Mouse (Mus musculus): ENCODE data around the gene Tbc1d22a.

DNA sequence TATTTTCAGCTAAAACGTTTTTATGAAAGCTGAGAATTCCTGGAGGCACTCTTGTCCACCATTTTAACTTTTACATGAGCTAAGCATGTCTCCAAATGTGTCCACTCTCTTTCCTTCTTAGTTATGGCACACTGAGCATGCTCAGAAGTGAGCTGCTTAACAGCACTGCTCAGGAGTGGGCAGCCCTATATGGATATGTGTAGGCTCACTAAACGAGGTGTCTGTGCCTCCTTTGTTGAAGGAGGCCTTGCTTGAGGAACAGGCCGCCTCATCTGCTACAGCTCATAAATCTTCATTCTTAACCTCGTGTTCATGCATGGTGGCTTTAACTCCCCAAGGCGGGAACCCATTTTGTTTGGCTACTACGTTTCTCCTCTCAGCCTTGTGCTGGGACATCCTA is 262.8 kb downstream of the Tbc1d22a start:
- TF ChIP-seq CHD2 (IDR thresholded peaks at IDR 0.05; ENCODE audit: low read length) (no peak), ETS1 (IDR thresholded peaks at IDR 0.05; ENCODE audit: low read depth, low read length) (no peak), CHD1 (IDR thresholded peaks at IDR 0.05; ENCODE audit: low read depth, low read length) (no peak), EP300 (IDR thresholded peaks at IDR 0.05; ENCODE audit: low read depth in 1 of 2, low read length in 2 of 2) (no peak), NELFE (IDR thresholded peaks at IDR 0.05; ENCODE audit: low read depth, low read length) (no peak), CTCF (IDR thresholded peaks at IDR 0.05 in 2 of 3, conservative IDR thresholded peaks at IDR 0.05 in 1 of 3; ENCODE audit: control insufficient read depth in 1 of 3, insufficient read depth in 1 of 3, low read depth in 2 of 3, low read length in 3 of 3, poor library complexity in 1 of 3, severe bottlenecking in 1 of 3) (no peak), POLR2A (IDR thresholded peaks at IDR 0.05; ENCODE audit: control insufficient read depth in 1 of 2, insufficient read depth in 1 of 2, low read depth in 1 of 2, low read length in 2 of 2, poor library complexity in 1 of 2) (no peak), TCF12 (IDR thresholded peaks at IDR 0.05; ENCODE audit: low read depth, low read length) (no peak), MAX (IDR thresholded peaks at IDR 0.05; ENCODE audit: low read length) (no peak), USF1 (IDR thresholded peaks at IDR 0.05; ENCODE audit: low read depth, low read length) (no peak), GATA1 (IDR thresholded peaks at IDR 0.05; ENCODE audit: low read depth, low read length) (no peak)

Data from MEL (cell line).